Mouse (Mus musculus) neural tube, embryonic 14.5 days (tissue): ENCODE measurements at regions not wholly inside any gene's neighbourhood (a gene's known extent, or its start where the extent isn't known, plus 50 kb on each side); places are given as distances from the start of the nearest gene placed in this dataset.
"Not testable (repeated sequence)": the region's sequence is repeated elsewhere in the genome, so short reads cannot be mapped to it uniquely, and the experiment has no call there.

ENCODE experiments used
- ATAC-seq: fragments of 200-750 bp; cut with Nextera tagmentation; 2 replicates; pipeline ENCODE4 v1.8.0; 2017; ENCODE audit warnings: low read depth, mild to moderate bottlenecking, moderate TSS enrichment, moderate library complexity
- H3K27ac ChIP-seq: fragments of 300-500 bp; sonication (generic); 2 replicates; pipeline ENCODE4 v1.5.1; 2014; ENCODE audit warnings: low read depth, mild to moderate bottlenecking, control low read depth, low read length, moderate library complexity, mixed read lengths
- H3K27me3 ChIP-seq: fragments of 300-500 bp; sonication (generic); 2 replicates; pipeline ENCODE4 v1.6.1; 2014; ENCODE audit warnings: low read length; ENCODE audit not compliant: control insufficient read depth, insufficient read depth
- H3K36me3 ChIP-seq: fragments of 300-500 bp; sonication (generic); 2 replicates; pipeline ENCODE4 v1.6.1; 2014; ENCODE audit warnings: low read length, mixed read lengths; ENCODE audit not compliant: control insufficient read depth, insufficient read depth
- H3K4me1 ChIP-seq: fragments of 300-500 bp; sonication (generic); 2 replicates; pipeline ENCODE4 v1.6.1; 2014; ENCODE audit warnings: low read length; ENCODE audit not compliant: control insufficient read depth, insufficient read depth
- H3K4me2 ChIP-seq: fragments of 300-500 bp; sonication (generic); 2 replicates; pipeline ENCODE4 v1.6.1; 2014; ENCODE audit warnings: mild to moderate bottlenecking, low read depth, low read length, control low read depth
- H3K4me3 ChIP-seq: fragments of 300-500 bp; sonication (generic); 2 replicates; pipeline ENCODE4 v1.5.1; 2014; ENCODE audit warnings: low read depth, low read length, control low read depth, mixed read lengths
- H3K9ac ChIP-seq: fragments of 300-500 bp; sonication (generic); replicated peaks from 2 replicates; pipeline ENCODE4 v1.6.1; 2014; ENCODE audit warnings: low read depth, mild to moderate bottlenecking, control low read depth, low read length, mixed read lengths
- H3K9me3 ChIP-seq: fragments of 300-500 bp; sonication (generic); 2 replicates; pipeline ENCODE4 v1.6.1; 2016; ENCODE audit warnings: low read length; ENCODE audit not compliant: control insufficient read depth
- WGBS: fragments of 180-500 bp; shearing (Covaris S2); extraction: QIAGEN DNeasy Blood & Tissue Kit; methylation state at CpG from one replicate; pipeline ENCODE4 v1.1.7; 2014; 5-methylcytosine and 5-hydroxymethylcytosine counted together

DNA sequence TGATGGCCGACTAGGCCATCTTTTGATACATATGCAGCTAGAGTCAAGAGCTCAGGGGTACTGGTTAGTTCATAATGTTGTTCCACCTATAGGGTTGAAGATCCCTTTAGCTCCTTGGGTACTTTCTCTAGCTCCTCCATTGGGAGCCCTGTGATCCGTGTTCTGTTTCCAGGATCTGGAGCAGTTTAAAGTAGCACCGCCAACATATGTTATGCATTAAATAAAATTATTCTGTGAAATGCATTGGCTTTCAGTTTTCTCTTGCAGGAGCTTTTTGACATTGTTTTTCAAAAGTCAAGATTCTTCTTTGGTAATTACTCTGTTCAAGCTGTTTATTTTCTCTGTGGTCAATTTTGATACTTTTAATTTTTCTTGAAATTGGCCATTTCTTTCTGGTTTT lies 937.3 kb downstream of the Gm9195 start:
- 88% methylated on average over 2 of the region's 3 CpGs for WGBS
- ATAC-seq, H3K36me3 ChIP-seq, H3K9ac ChIP-seq, H3K27ac ChIP-seq, H3K4me1 ChIP-seq, H3K4me2 ChIP-seq, H3K4me3 ChIP-seq, H3K27me3 ChIP-seq, H3K9me3 ChIP-seq: not testable (repeated sequence)

DNA sequence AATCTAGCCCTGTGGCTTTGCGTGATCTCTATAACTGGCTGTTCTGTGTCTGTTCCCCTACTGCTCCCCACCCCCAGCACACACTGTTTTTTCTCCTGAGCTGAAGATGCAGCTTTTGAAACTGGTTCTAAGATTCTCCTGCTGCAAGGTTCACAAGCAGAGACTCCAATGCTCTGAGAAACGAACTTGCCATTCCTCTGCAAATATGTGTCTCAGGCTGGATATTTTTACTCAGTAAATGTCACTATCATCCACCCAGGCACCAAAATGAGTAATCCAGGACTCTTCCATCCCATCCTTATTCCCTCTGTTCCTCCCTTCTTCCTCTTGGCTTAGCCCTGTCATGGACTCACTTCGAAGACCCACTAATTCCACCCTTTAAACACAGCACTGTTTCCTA lies 943.9 kb upstream of the Fam160b2 start:
- 90% methylated on average over 3 of the region's 3 CpGs for WGBS

GRCm38 (mm10) chr14:71532074-71532659 lies 932.5 kb upstream of the Fam160b2 start:
- no peak for ATAC-seq

More for the DNA sequence above, 943.9 kb upstream of the Fam160b2 start:
- no peaks in the 10 kb centered on the region for H3K9me3 ChIP-seq
- H3K36me3 ChIP-seq: no peaks in the 10 kb centered on the region
- no peak overlapping the region for H3K27ac ChIP-seq
- no peak overlapping the region for H3K9ac ChIP-seq
- H3K4me1 ChIP-seq: no peaks in the 10 kb centered on the region
- no peak overlapping the region for H3K4me2 ChIP-seq
- no peak overlapping the region for H3K4me3 ChIP-seq
- no peaks in the 10 kb centered on the region for H3K27me3 ChIP-seq
- ATAC-seq: no peak

DNA sequence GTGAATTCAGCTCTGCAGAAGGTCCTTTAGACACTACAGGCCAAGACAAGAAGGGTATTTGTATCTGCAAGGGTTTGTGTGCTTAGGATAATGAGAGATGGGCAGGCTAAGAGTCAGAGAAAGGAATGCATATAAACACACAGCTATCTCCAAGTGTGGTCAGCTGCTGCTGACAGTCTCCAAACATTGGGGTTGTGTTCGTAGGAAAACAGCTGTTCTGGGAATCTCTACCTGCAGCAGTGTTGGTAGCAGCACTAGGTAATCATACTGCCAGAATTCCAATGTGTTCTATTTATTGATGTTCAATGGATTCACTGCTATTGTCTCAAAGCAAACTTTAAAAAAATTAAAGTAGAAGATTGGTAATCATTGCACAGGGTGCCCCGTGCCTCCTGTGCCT lies 931.7 kb upstream of the Fam160b2 start:
- no peaks in the 10 kb centered on the region for H3K4me1 ChIP-seq
- no peak overlapping the region for H3K27ac ChIP-seq
- no peak overlapping the region for H3K4me3 ChIP-seq
- H3K36me3 ChIP-seq: no peaks in the 10 kb centered on the region
- H3K9ac ChIP-seq: no peak overlapping the region
- H3K9me3 ChIP-seq: no peaks in the 10 kb centered on the region
- WGBS: 78% methylated on average over 2 of the region's 2 CpGs
- no peak for ATAC-seq
- no peak overlapping the region for H3K4me2 ChIP-seq
- H3K27me3 ChIP-seq: no peaks in the 10 kb centered on the region

More at GRCm38 (mm10) chr14:71532074-71532659, 932.5 kb upstream of the Fam160b2 start:
- H3K9me3 ChIP-seq: no peaks in the 10 kb centered on the region
- no peak overlapping the region for H3K27ac ChIP-seq
- no peaks in the 10 kb centered on the region for H3K4me1 ChIP-seq
- no peaks in the 10 kb centered on the region for H3K36me3 ChIP-seq
- no peak overlapping the region for H3K4me3 ChIP-seq
- H3K9ac ChIP-seq: no peak overlapping the region
- H3K27me3 ChIP-seq: no peaks in the 10 kb centered on the region
- H3K4me2 ChIP-seq: no peak overlapping the region
- 74% methylated on average over 11 of the region's 11 CpGs for WGBS

DNA sequence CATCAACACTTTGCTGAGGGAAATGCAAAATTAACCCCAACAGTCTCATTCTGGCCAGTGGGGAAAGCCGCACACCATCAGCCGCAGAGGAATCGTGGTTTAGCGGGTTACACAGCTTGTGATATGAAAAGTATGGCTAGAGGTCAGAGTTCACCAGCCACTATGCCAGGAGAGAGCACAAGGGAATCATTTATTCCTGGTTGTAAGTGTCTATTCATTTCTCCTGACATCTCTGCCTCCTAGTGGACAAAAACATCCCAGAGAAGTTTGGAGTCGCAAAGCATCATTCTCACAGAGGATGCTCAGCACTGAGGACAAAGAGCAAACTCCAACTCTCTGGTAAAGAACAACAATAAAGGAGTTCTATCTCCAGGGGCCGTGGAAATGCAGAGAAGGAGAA lies 930.8 kb upstream of the Fam160b2 start:
- Histone ChIP-seq H3K4me2 (no peak overlapping the region), H3K9ac (no peak overlapping the region), H3K4me3 (no peak overlapping the region), H3K4me1 (no peaks in the 10 kb centered on the region), H3K27ac (no peak overlapping the region), H3K27me3 (no peaks in the 10 kb centered on the region), H3K36me3 (no peaks in the 10 kb centered on the region), H3K9me3 (no peaks in the 10 kb centered on the region)
- 72% methylated on average over 6 of the region's 6 CpGs for WGBS
- ATAC-seq: no peak

GRCm38 (mm10) chr14:71518541-71518940 lies 918.9 kb upstream of the Fam160b2 start:
- no peak for ATAC-seq
- Histone ChIP-seq H3K9me3 (no peaks in the 10 kb centered on the region), H3K4me1 (no peaks in the 10 kb centered on the region), H3K4me2 (no peak overlapping the region), H3K27me3 (no peaks in the 10 kb centered on the region), H3K36me3 (no peaks in the 10 kb centered on the region), H3K27ac (no peak overlapping the region), H3K4me3 (no peak overlapping the region), H3K9ac (no peak overlapping the region)
- WGBS: 14% methylated on average over 2 of the region's 2 CpGs

- no peaks in the 10 kb centered on the region for H3K4me1 ChIP-seq
- no peak overlapping the region for H3K4me2 ChIP-seq
- no peaks in the 10 kb centered on the region for H3K27me3 ChIP-seq
- 70% methylated on average over 1 of the region's 1 CpGs for WGBS
- H3K9me3 ChIP-seq: no peaks in the 10 kb centered on the region
- no peak overlapping the region for H3K4me3 ChIP-seq
- no peaks in the 10 kb centered on the region for H3K36me3 ChIP-seq
- ATAC-seq: no peak
- H3K27ac ChIP-seq: no peak overlapping the region
- no peak overlapping the region for H3K9ac ChIP-seq
Observed at GRCm38 (mm10) chr14:71500851-71501250, 901.2 kb upstream of the Fam160b2 start.

DNA sequence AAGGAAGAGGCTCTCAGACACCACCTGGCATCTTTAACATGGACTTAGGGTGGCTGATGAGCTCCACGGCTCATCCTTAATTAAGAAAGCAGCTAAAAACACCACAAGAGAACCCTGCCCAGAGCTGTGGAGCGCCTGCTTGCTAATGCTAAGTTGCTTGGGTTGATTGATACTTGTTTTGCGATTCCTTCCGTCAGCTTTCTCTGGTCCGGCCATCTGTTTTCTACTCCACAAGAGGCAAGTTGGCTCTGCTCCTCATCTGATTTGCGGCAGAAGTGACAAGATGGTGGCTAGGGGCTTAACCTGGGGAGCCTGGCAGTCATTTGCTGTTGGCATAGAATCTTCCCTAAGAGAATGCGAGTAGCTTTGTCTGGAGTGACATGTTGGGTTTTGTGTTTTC lies 891.6 kb upstream of the Fam160b2 start:
- no peak overlapping the region for H3K4me3 ChIP-seq
- no peak overlapping the region for H3K27ac ChIP-seq
- H3K9me3 ChIP-seq: no peaks in the 10 kb centered on the region
- H3K27me3 ChIP-seq: no peaks in the 10 kb centered on the region
- no peak for ATAC-seq
- H3K9ac ChIP-seq: no peak overlapping the region
- no peaks in the 10 kb centered on the region for H3K4me1 ChIP-seq
- H3K36me3 ChIP-seq: no peaks in the 10 kb centered on the region
- WGBS: 85% methylated on average over 7 of the region's 7 CpGs
- H3K4me2 ChIP-seq: no peak overlapping the region

DNA sequence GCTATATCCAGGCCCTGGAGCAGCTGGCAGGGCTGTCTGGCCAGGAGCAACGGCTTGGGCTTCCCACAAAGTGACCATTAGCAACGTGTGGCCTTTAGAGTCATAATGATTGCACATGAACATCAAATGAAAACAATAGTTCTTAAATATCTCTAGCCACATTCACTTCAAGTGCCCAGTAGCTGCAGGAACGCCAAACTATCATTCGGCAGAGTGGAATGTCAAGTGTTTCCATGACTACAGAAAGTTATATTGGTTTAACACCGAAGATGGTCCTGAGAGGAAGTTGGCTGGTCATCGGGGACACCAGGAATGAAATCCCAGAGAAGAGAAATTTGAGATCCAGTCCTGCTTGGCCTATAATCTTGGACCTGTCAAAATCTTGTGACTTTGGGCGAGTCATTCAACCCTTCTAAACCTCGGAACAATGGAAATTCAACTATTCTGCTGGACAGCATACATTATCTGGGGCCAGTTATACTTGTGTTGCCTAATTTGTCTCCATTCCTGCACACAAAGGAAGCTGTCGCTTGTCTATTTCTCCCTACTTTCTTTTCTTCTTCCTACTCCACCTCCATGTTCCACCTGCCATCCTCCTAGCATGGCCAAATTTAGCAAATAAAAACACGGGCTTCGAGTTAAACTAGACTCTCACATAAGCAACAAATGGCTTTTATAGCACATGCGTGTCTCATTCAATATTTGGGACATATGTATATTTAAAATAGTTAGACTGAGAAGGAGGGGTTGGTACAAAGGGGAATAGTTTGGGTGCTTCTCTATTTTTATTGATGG lies 886.7 kb upstream of the Fam160b2 start:
- Histone ChIP-seq H3K27ac (no peak overlapping the region), H3K9ac (no peak overlapping the region), H3K4me3 (no peak overlapping the region), H3K27me3 (no peaks in the 10 kb centered on the region), H3K36me3 (no peaks in the 10 kb centered on the region), H3K4me2 (no peak overlapping the region), H3K4me1 (no peaks in the 10 kb centered on the region), H3K9me3 (no peaks in the 10 kb centered on the region)
- 89% methylated on average over 12 of the region's 12 CpGs for WGBS
- no peak for ATAC-seq
